Mouse (Mus musculus): ENCODE data around the gene Gpr63. TPM values are rescaled to one million over a fixed set of nuclear protein-coding genes. Genes with fewer than 3 reads are reported as not detected.
"Not testable (repeated sequence)": the region's sequence is repeated elsewhere in the genome, so short reads cannot be mapped to it uniquely, and the experiment has no call there.

The Gpr63 gene
- polyA plus RNA-seq, 1 experiment from 2014 or later = 1.7 TPM

- H3K36me3 ChIP-seq (ENCODE audit: control insufficient read depth, insufficient read depth, low read length) = no peaks in the 10 kb centered on the region
- ATAC-seq (replicated peaks; ENCODE audit: low FRiP score, low TSS enrichment, low read depth) (no peak), DNase-seq (ENCODE audit: low spot score) (no peak)
- WGBS = 74% methylated on average over 4 of the region's 4 CpGs
- H3K9ac ChIP-seq (ENCODE audit: low read length) = no peak overlapping the region
- no peaks in the 10 kb centered on the region for H3K9me3 ChIP-seq (ENCODE audit: control insufficient read depth, low read length)
- H3K27me3 ChIP-seq (replicated peaks; ENCODE audit: control insufficient read depth, insufficient read depth, low read length) = no peaks in the 10 kb centered on the region
- no peak overlapping the region for H3K4me2 ChIP-seq (ENCODE audit: low read length)
- no peak overlapping the region for H3K27ac ChIP-seq (ENCODE audit: low read depth)
- no peak overlapping the region for H3K4me3 ChIP-seq (ENCODE audit: low read depth, low read length)
- no peaks in the 10 kb centered on the region for H3K4me1 ChIP-seq (replicated peaks; ENCODE audit: control insufficient read depth, insufficient read depth, low read length)
Observed at GRCm38 (mm10) chr4:24978589-24978988, 12.4 kb downstream of the Gpr63 start.

- no peak for DNase-seq (ENCODE audit: low spot score)
- WGBS = 90% methylated on average over 5 of the region's 5 CpGs
- H3K4me1 ChIP-seq (replicated peaks; ENCODE audit: control insufficient read depth, insufficient read depth, low read length) = no peaks in the 10 kb centered on the region
Observed at GRCm38 (mm10) chr4:24985612-24986011, 19.4 kb downstream of the Gpr63 start.

GRCm38 (mm10) chr4:24991475-24991874, 25.3 kb downstream of the Gpr63 start:
- Histone ChIP-seq H3K4me2 (ENCODE audit: low read length) (no peak overlapping the region), H3K36me3 (ENCODE audit: control insufficient read depth, insufficient read depth, low read length) (no peaks in the 10 kb centered on the region), H3K4me1 (replicated peaks; ENCODE audit: control insufficient read depth, insufficient read depth, low read length) (no peaks in the 10 kb centered on the region), H3K9me3 (ENCODE audit: control insufficient read depth, low read length) (no peaks in the 10 kb centered on the region), H3K9ac (ENCODE audit: low read length) (no peak overlapping the region), H3K27ac (ENCODE audit: low read depth) (no peak overlapping the region), H3K4me3 (ENCODE audit: low read depth, low read length) (no peak overlapping the region), H3K27me3 (replicated peaks; ENCODE audit: control insufficient read depth, insufficient read depth, low read length) (no peaks in the 10 kb centered on the region)
- no peak for DNase-seq (ENCODE audit: low spot score)
- WGBS = 75% methylated on average over 2 of the region's 2 CpGs
- no peak for ATAC-seq (replicated peaks; ENCODE audit: low FRiP score, low TSS enrichment, low read depth)

More at GRCm38 (mm10) chr4:24985612-24986011, 19.4 kb downstream of the Gpr63 start:
- H3K9me3 ChIP-seq (ENCODE audit: control insufficient read depth, low read length) = no peaks in the 10 kb centered on the region
- H3K4me3 ChIP-seq (ENCODE audit: low read depth, low read length) = no peak overlapping the region
- H3K36me3 ChIP-seq (ENCODE audit: control insufficient read depth, insufficient read depth, low read length) = no peaks in the 10 kb centered on the region
- no peak overlapping the region for H3K4me2 ChIP-seq (ENCODE audit: low read length)
- H3K9ac ChIP-seq (ENCODE audit: low read length) = no peak overlapping the region
- no peak for ATAC-seq (replicated peaks; ENCODE audit: low FRiP score, low TSS enrichment, low read depth)
- H3K27me3 ChIP-seq (replicated peaks; ENCODE audit: control insufficient read depth, insufficient read depth, low read length) = no peaks in the 10 kb centered on the region
- H3K27ac ChIP-seq (ENCODE audit: low read depth) = no peak overlapping the region

GRCm38 (mm10) chr4:25009328-25009727, 43.1 kb downstream of the Gpr63 start:
- not testable (repeated sequence) for H3K9ac ChIP-seq (ENCODE audit: low read length); H3K27me3 ChIP-seq (replicated peaks; ENCODE audit: control insufficient read depth, insufficient read depth, low read length); H3K9me3 ChIP-seq (ENCODE audit: control insufficient read depth, low read length); DNase-seq (ENCODE audit: low spot score); ATAC-seq (replicated peaks; ENCODE audit: low FRiP score, low TSS enrichment, low read depth); H3K4me1 ChIP-seq (replicated peaks; ENCODE audit: control insufficient read depth, insufficient read depth, low read length); H3K4me3 ChIP-seq (ENCODE audit: low read depth, low read length); H3K27ac ChIP-seq (ENCODE audit: low read depth); H3K4me2 ChIP-seq (ENCODE audit: low read length)
- WGBS = 85% methylated on average over 8 of the region's 8 CpGs
- H3K36me3 ChIP-seq (ENCODE audit: control insufficient read depth, insufficient read depth, low read length) = peaks cover 17% of the 10 kb centered on the region; the same call in 1 of the 2 replicates

- Histone ChIP-seq H3K36me3 (ENCODE audit: control insufficient read depth, insufficient read depth, low read length) (peaks cover 17% of the 10 kb centered on the region; the same call in 1 of the 2 replicates), H3K27ac (ENCODE audit: low read depth) (no peak overlapping the region), H3K4me1 (replicated peaks; ENCODE audit: control insufficient read depth, insufficient read depth, low read length) (no peaks in the 10 kb centered on the region), H3K9me3 (ENCODE audit: control insufficient read depth, low read length) (no peaks in the 10 kb centered on the region), H3K4me2 (ENCODE audit: low read length) (no peak overlapping the region), H3K27me3 (replicated peaks; ENCODE audit: control insufficient read depth, insufficient read depth, low read length) (no peaks in the 10 kb centered on the region), H3K4me3 (ENCODE audit: low read depth, low read length) (no peak overlapping the region), H3K9ac (ENCODE audit: low read length) (no peak overlapping the region)
- WGBS = 87% methylated on average over 5 of the region's 5 CpGs
- DNase-seq (ENCODE audit: low spot score) (no peak), ATAC-seq (replicated peaks; ENCODE audit: low FRiP score, low TSS enrichment, low read depth) (no peak)
Observed at GRCm38 (mm10) chr4:25011780-25012179, 45.6 kb downstream of the Gpr63 start.

- H3K9ac ChIP-seq (ENCODE audit: low read length) = no peak overlapping the region
- no peaks in the 10 kb centered on the region for H3K9me3 ChIP-seq (ENCODE audit: control insufficient read depth, low read length)
- H3K4me3 ChIP-seq (ENCODE audit: low read depth, low read length) = no peak overlapping the region
- no peak overlapping the region for H3K27ac ChIP-seq (ENCODE audit: low read depth)
- H3K36me3 ChIP-seq (ENCODE audit: control insufficient read depth, insufficient read depth, low read length) = peaks cover 10% of the 10 kb centered on the region; the same call in 1 of the 2 replicates
- H3K27me3 ChIP-seq (replicated peaks; ENCODE audit: control insufficient read depth, insufficient read depth, low read length) = no peaks in the 10 kb centered on the region
- H3K4me1 ChIP-seq (replicated peaks; ENCODE audit: control insufficient read depth, insufficient read depth, low read length) = no peaks in the 10 kb centered on the region
- H3K4me2 ChIP-seq (ENCODE audit: low read length) = no peak overlapping the region
- DNase-seq (ENCODE audit: low spot score) (no peak), ATAC-seq (replicated peaks; ENCODE audit: low FRiP score, low TSS enrichment, low read depth) (no peak)
- 84% methylated on average over 3 of the region's 3 CpGs for WGBS
Observed at GRCm38 (mm10) chr4:25012726-25013125, 46.5 kb downstream of the Gpr63 start.

GRCm38 (mm10) chr4:25015017-25015655, 48.9 kb downstream of the Gpr63 start:
- WGBS = 85% methylated on average over 2 of the region's 2 CpGs
- no peak for ATAC-seq (replicated peaks; ENCODE audit: low FRiP score, low TSS enrichment, low read depth)
- H3K27me3 ChIP-seq (replicated peaks; ENCODE audit: control insufficient read depth, insufficient read depth, low read length) = no peaks in the 10 kb centered on the region
- H3K36me3 ChIP-seq (ENCODE audit: control insufficient read depth, insufficient read depth, low read length) = no peaks in the 10 kb centered on the region
- no peak overlapping the region for H3K4me3 ChIP-seq (ENCODE audit: low read depth, low read length)
- no peaks in the 10 kb centered on the region for H3K4me1 ChIP-seq (replicated peaks; ENCODE audit: control insufficient read depth, insufficient read depth, low read length)
- no peak overlapping the region for H3K9ac ChIP-seq (ENCODE audit: low read length)
- H3K9me3 ChIP-seq (ENCODE audit: control insufficient read depth, low read length) = no peaks in the 10 kb centered on the region
- H3K4me2 ChIP-seq (ENCODE audit: low read length) = no peak overlapping the region
- H3K27ac ChIP-seq (ENCODE audit: low read depth) = no peak overlapping the region
- DNase-seq (ENCODE audit: low spot score) = no peak

GRCm38 (mm10) chr4:25028252-25028651, 62.0 kb downstream of the Gpr63 start:
- no peak overlapping the region for H3K9ac ChIP-seq (ENCODE audit: low read length)
- no peaks in the 10 kb centered on the region for H3K27me3 ChIP-seq (replicated peaks; ENCODE audit: control insufficient read depth, insufficient read depth, low read length)
- ATAC-seq (replicated peaks; ENCODE audit: low FRiP score, low TSS enrichment, low read depth) = no peak
- H3K36me3 ChIP-seq (ENCODE audit: control insufficient read depth, insufficient read depth, low read length) = no peaks in the 10 kb centered on the region
- no peak overlapping the region for H3K4me3 ChIP-seq (ENCODE audit: low read depth, low read length)
- WGBS = 93% methylated on average over 2 of the region's 2 CpGs
- no peak overlapping the region for H3K4me2 ChIP-seq (ENCODE audit: low read length)
- no peak for DNase-seq (ENCODE audit: low spot score)
- no peak overlapping the region for H3K27ac ChIP-seq (ENCODE audit: low read depth)
- H3K9me3 ChIP-seq (ENCODE audit: control insufficient read depth, low read length) = no peaks in the 10 kb centered on the region
- H3K4me1 ChIP-seq (replicated peaks; ENCODE audit: control insufficient read depth, insufficient read depth, low read length) = no peaks in the 10 kb centered on the region

GRCm38 (mm10) chr4:25028752-25029151, 62.5 kb downstream of the Gpr63 start:
- DNase-seq (ENCODE audit: low spot score) (no peak), ATAC-seq (replicated peaks; ENCODE audit: low FRiP score, low TSS enrichment, low read depth) (no peak)
- H3K4me3 ChIP-seq (ENCODE audit: low read depth, low read length) = no peak overlapping the region
- H3K27ac ChIP-seq (ENCODE audit: low read depth) = no peak overlapping the region
- H3K4me1 ChIP-seq (replicated peaks; ENCODE audit: control insufficient read depth, insufficient read depth, low read length) = no peaks in the 10 kb centered on the region
- H3K36me3 ChIP-seq (ENCODE audit: control insufficient read depth, insufficient read depth, low read length) = no peaks in the 10 kb centered on the region
- no peak overlapping the region for H3K9ac ChIP-seq (ENCODE audit: low read length)
- H3K4me2 ChIP-seq (ENCODE audit: low read length) = no peak overlapping the region
- no peaks in the 10 kb centered on the region for H3K9me3 ChIP-seq (ENCODE audit: control insufficient read depth, low read length)
- 80% methylated on average over 1 of the region's 1 CpGs for WGBS
- no peaks in the 10 kb centered on the region for H3K27me3 ChIP-seq (replicated peaks; ENCODE audit: control insufficient read depth, insufficient read depth, low read length)
